Mouse (Mus musculus): ENCODE measurements at regions not wholly inside any gene's neighbourhood (a gene's known extent, or its start where the extent isn't known, plus 50 kb on each side); places are given as distances from the start of the nearest gene placed in this dataset.

DNA sequence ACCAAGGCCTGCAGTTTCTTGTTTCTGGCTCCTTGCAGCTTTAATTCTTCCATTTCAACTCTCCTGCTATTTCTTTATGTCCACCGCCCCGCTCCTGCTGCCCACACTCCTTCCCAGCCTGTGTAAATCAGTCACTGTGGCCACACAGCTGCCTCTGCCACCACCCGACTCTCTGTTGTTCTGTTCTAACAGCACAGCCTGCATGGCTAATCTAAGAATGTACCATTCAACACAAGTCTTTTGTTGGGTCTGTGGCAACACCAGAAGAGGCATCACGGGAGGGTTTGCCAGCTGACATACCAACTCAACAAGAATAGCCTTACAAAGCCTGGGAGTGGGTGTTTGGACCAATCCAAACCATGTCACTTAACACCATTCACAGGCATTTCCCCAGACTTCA is 264.9 kb upstream of the Pum3 start:
- H3K9ac ChIP-seq (ENCODE audit: low read length) = no peak overlapping the region
- ATAC-seq (replicated peaks; ENCODE audit: low FRiP score) = no peak
- H3K27me3 ChIP-seq (ENCODE audit: control insufficient read depth, insufficient read depth, low read length) = no peaks in the 10 kb centered on the region
- no peak overlapping the region for H3K4me2 ChIP-seq (ENCODE audit: low read depth, low read length, severe bottlenecking)
- DNase-seq (ENCODE audit: low spot score) = no peak
- no peaks in the 10 kb centered on the region for H3K9me3 ChIP-seq (ENCODE audit: control insufficient read depth, low read length)
- H3K4me1 ChIP-seq (replicated peaks; ENCODE audit: control insufficient read depth, insufficient read depth, low read length) = no peaks in the 10 kb centered on the region
- no peak overlapping the region for H3K27ac ChIP-seq (ENCODE audit: low read depth, low read length)
- H3K4me3 ChIP-seq (ENCODE audit: low read depth, low read length) = no peak overlapping the region
- H3K36me3 ChIP-seq (ENCODE audit: control insufficient read depth, insufficient read depth, low read length) = no peaks in the 10 kb centered on the region
- WGBS = 75% methylated on average over 4 of the region's 4 CpGs

DNA sequence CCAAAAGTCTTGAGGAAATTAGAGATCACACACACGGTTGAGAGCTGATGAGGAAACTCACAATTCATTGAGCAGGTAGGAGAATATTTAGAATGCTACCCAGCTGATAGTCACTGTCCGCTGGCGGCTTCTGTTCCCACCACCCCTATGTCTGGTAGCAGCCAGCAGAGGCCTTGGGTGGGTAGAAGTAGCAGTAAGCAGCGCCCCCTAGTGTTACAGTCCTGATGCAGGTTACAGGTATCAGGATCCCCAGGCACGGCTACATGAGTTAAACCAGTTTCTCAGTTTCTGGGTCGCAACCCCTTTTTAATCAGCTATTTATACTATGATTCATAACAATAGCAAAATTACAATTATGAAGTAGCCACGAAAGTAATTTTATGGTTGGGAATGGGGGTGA is 264.1 kb upstream of the Pum3 start:
- DNase-seq (ENCODE audit: low spot score) (no peak), ATAC-seq (replicated peaks; ENCODE audit: low FRiP score) (no peak)
- 77% methylated on average over 7 of the region's 7 CpGs for WGBS
- Histone ChIP-seq H3K27me3 (ENCODE audit: control insufficient read depth, insufficient read depth, low read length) (no peaks in the 10 kb centered on the region), H3K4me1 (replicated peaks; ENCODE audit: control insufficient read depth, insufficient read depth, low read length) (no peaks in the 10 kb centered on the region), H3K4me2 (ENCODE audit: low read depth, low read length, severe bottlenecking) (no peak overlapping the region), H3K27ac (ENCODE audit: low read depth, low read length) (no peak overlapping the region), H3K9ac (ENCODE audit: low read length) (no peak overlapping the region), H3K9me3 (ENCODE audit: control insufficient read depth, low read length) (no peaks in the 10 kb centered on the region), H3K4me3 (ENCODE audit: low read depth, low read length) (no peak overlapping the region), H3K36me3 (ENCODE audit: control insufficient read depth, insufficient read depth, low read length) (no peaks in the 10 kb centered on the region)

DNA sequence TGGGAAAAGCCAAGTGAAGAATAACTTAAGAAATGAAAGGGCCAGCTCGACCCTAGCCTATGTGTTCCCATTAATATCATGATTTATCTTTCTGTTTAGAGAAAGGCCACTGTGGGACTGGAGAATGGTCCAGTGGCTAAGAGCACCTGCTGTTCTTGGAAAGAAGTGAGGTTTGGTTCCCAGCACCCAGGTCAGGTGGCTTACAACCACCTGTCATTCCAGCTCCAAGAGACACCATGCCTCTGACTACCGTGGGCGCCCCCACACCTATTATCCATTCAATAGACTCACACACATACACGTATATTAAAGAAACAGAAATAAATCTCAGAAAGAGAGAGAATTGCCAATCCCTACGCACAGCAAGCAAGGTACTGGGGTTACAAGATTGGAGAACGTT is 263.3 kb upstream of the Pum3 start:
- H3K4me3 ChIP-seq (ENCODE audit: low read depth, low read length) = no peak overlapping the region
- DNase-seq (ENCODE audit: low spot score) = no peak

DNA sequence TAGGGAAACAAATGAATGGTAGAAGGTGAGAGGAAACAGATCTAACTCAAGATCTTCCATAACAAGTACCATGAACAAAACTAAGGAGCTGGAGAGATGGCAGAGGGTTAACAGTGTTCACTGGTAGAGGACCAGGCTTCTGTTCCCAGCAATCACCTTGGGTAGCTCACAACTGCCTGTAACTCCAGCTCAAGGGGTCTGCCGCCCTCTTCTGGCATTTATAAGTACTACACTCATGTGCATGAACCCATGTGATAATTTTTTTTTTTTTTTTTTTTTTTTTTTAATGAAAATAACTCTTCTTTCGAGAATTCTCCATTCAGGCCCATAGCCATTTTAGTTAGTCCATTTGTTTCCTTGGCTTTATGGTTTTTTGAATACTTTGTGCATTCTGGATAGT is 253.8 kb upstream of the Pum3 start:
- no peak for ATAC-seq (replicated peaks; ENCODE audit: low FRiP score)
- Histone ChIP-seq H3K9me3 (ENCODE audit: control insufficient read depth, low read length) (peaks cover 2% of the 10 kb centered on the region; the same call in 1 of the 2 replicates), H3K4me1 (replicated peaks; ENCODE audit: control insufficient read depth, insufficient read depth, low read length) (no peaks in the 10 kb centered on the region), H3K27me3 (ENCODE audit: control insufficient read depth, insufficient read depth, low read length) (no peaks in the 10 kb centered on the region), H3K4me2 (ENCODE audit: low read depth, low read length, severe bottlenecking) (no peak overlapping the region), H3K27ac (ENCODE audit: low read depth, low read length) (no peak overlapping the region), H3K36me3 (ENCODE audit: control insufficient read depth, insufficient read depth, low read length) (no peaks in the 10 kb centered on the region), H3K9ac (ENCODE audit: low read length) (no peak overlapping the region), H3K4me3 (ENCODE audit: low read depth, low read length) (no peak overlapping the region)
- WGBS = 40% methylated on average over 2 of the region's 2 CpGs
- no peak for DNase-seq (ENCODE audit: low spot score)

More for the DNA sequence above, 263.3 kb upstream of the Pum3 start:
- no peak for ATAC-seq (replicated peaks; ENCODE audit: low FRiP score)
- Histone ChIP-seq H3K9ac (ENCODE audit: low read length) (no peak overlapping the region), H3K9me3 (ENCODE audit: control insufficient read depth, low read length) (no peaks in the 10 kb centered on the region), H3K27me3 (ENCODE audit: control insufficient read depth, insufficient read depth, low read length) (no peaks in the 10 kb centered on the region), H3K4me1 (replicated peaks; ENCODE audit: control insufficient read depth, insufficient read depth, low read length) (no peaks in the 10 kb centered on the region), H3K4me2 (ENCODE audit: low read depth, low read length, severe bottlenecking) (no peak overlapping the region), H3K27ac (ENCODE audit: low read depth, low read length) (no peak overlapping the region), H3K36me3 (ENCODE audit: control insufficient read depth, insufficient read depth, low read length) (no peaks in the 10 kb centered on the region)
- WGBS = 94% methylated on average over 6 of the region's 6 CpGs

DNA sequence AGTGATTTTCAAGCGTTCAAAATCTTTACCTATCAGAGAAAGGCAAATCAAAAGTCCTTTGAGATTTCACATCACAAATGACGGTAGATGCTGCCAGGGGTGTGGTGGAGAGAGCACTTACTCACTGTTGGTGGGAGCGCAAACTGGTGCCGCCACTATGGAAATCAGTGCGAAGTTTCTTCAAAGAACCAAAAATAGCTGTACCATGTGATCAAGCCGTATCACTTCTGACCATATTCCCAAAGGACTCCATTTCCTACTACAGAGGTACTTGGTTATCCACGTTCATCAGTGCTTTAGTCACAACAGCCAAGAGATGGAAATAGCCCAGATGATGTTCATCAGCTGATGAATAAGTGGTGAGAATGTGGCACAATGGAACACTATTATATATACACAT is 249.8 kb upstream of the Pum3 start:
- WGBS = 85% methylated on average over 7 of the region's 7 CpGs
- no peak overlapping the region for H3K4me3 ChIP-seq (ENCODE audit: low read depth, low read length)
- DNase-seq (ENCODE audit: low spot score) = no peak
- H3K4me2 ChIP-seq (ENCODE audit: low read depth, low read length, severe bottlenecking) = no peak overlapping the region
- no peaks in the 10 kb centered on the region for H3K36me3 ChIP-seq (ENCODE audit: control insufficient read depth, insufficient read depth, low read length)
- H3K27ac ChIP-seq (ENCODE audit: low read depth, low read length) = no peak overlapping the region
- no peaks in the 10 kb centered on the region for H3K4me1 ChIP-seq (replicated peaks; ENCODE audit: control insufficient read depth, insufficient read depth, low read length)
- H3K9ac ChIP-seq (ENCODE audit: low read length) = no peak overlapping the region
- ATAC-seq (replicated peaks; ENCODE audit: low FRiP score) = no peak
- peaks cover 2% of the 10 kb centered on the region; the same call in 1 of the 2 replicates for H3K9me3 ChIP-seq (ENCODE audit: control insufficient read depth, low read length)
- H3K27me3 ChIP-seq (ENCODE audit: control insufficient read depth, insufficient read depth, low read length) = no peaks in the 10 kb centered on the region

DNA sequence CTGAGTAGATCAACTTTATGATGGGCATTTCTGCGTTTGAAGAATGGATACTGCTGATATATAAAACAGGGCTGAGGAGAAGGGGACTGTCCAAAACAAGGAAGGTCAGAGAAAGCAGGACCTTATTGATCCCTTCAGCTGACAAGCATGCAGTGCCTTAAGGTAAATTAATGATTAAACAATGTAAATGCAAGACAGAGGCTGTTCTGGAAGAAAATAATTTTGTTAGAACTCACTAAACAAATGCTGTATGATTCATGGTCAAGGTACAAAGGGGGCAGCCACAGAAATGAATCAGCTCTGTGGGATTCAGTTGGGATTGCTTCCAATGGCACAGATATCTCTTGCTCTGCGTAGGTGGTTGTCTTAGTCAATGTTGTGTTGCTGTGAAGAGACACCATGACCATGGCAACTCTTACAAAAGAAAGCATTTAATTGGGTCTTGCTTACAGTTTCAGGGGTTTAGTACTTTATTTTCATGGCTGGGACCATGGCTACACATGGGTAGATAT is 243.1 kb upstream of the Pum3 start:
- WGBS = 79% methylated on average over 2 of the region's 2 CpGs
- ATAC-seq (replicated peaks; ENCODE audit: low FRiP score) (no peak), DNase-seq (ENCODE audit: low spot score) (no peak)
- Histone ChIP-seq H3K9me3 (ENCODE audit: control insufficient read depth, low read length) (no peaks in the 10 kb centered on the region), H3K36me3 (ENCODE audit: control insufficient read depth, insufficient read depth, low read length) (no peaks in the 10 kb centered on the region), H3K9ac (ENCODE audit: low read length) (no peak overlapping the region), H3K27me3 (ENCODE audit: control insufficient read depth, insufficient read depth, low read length) (no peaks in the 10 kb centered on the region), H3K4me1 (replicated peaks; ENCODE audit: control insufficient read depth, insufficient read depth, low read length) (no peaks in the 10 kb centered on the region), H3K4me2 (ENCODE audit: low read depth, low read length, severe bottlenecking) (no peak overlapping the region), H3K27ac (ENCODE audit: low read depth, low read length) (no peak overlapping the region), H3K4me3 (ENCODE audit: low read depth, low read length) (no peak overlapping the region)

DNA sequence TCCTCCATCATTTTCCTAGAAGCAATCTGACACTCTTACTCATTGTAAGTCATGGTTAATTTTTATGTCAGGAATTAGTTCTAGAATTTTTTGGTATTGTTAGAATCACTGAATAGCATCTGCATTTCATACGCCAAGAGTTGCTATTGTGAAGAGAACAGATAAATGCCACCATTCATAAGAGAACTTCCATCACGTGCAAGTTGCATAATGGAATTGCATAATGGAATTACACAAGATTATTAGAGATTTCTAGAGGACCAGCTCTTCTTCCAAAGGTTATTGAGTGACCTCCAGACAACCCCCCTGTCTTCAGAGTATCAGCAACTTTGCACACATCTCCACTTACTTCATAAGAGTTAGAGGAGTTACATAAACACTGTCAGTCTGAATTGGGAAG is 233.7 kb upstream of the Pum3 start:
- Histone ChIP-seq H3K9ac (ENCODE audit: low read length) (no peak overlapping the region), H3K4me1 (replicated peaks; ENCODE audit: control insufficient read depth, insufficient read depth, low read length) (no peaks in the 10 kb centered on the region), H3K27ac (ENCODE audit: low read depth, low read length) (no peak overlapping the region), H3K9me3 (ENCODE audit: control insufficient read depth, low read length) (no peaks in the 10 kb centered on the region), H3K27me3 (ENCODE audit: control insufficient read depth, insufficient read depth, low read length) (no peaks in the 10 kb centered on the region), H3K4me2 (ENCODE audit: low read depth, low read length, severe bottlenecking) (no peak overlapping the region), H3K36me3 (ENCODE audit: control insufficient read depth, insufficient read depth, low read length) (no peaks in the 10 kb centered on the region), H3K4me3 (ENCODE audit: low read depth, low read length) (no peak overlapping the region)
- DNase-seq (ENCODE audit: low spot score) (no peak), ATAC-seq (replicated peaks; ENCODE audit: low FRiP score) (no peak)
- WGBS = 63% methylated on average over 2 of the region's 2 CpGs

DNA sequence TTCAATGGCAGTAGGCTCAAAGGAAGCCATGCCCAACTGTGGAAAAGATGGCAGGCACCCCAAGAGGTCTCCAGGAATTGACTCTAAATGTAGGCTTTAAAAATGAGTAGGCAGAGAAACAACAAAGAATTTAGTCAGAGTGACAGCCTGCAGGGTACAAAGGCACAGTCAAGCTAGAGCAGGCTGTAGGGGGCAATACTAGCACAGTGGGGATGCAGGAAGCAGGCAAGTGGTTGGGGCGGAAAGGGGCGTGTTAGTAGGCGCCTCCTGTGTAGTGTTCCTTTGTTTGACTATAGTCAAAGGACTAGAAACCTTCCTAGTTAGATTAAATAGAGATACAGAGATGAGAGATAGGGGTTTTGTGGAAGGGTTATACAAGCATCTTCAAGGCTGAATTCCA is 211.4 kb upstream of the Pum3 start:
- Histone ChIP-seq H3K4me2 (ENCODE audit: low read depth, low read length, severe bottlenecking) (no peak overlapping the region), H3K4me1 (replicated peaks; ENCODE audit: control insufficient read depth, insufficient read depth, low read length) (no peaks in the 10 kb centered on the region), H3K4me3 (ENCODE audit: low read depth, low read length) (no peak overlapping the region), H3K27ac (ENCODE audit: low read depth, low read length) (no peak overlapping the region), H3K9ac (ENCODE audit: low read length) (no peak overlapping the region), H3K27me3 (ENCODE audit: control insufficient read depth, insufficient read depth, low read length) (no peaks in the 10 kb centered on the region), H3K9me3 (ENCODE audit: control insufficient read depth, low read length) (no peaks in the 10 kb centered on the region), H3K36me3 (ENCODE audit: control insufficient read depth, insufficient read depth, low read length) (no peaks in the 10 kb centered on the region)
- ATAC-seq (replicated peaks; ENCODE audit: low FRiP score) = no peak
- WGBS = 25% methylated on average over 3 of the region's 3 CpGs
- no peak for DNase-seq (ENCODE audit: low spot score)

DNA sequence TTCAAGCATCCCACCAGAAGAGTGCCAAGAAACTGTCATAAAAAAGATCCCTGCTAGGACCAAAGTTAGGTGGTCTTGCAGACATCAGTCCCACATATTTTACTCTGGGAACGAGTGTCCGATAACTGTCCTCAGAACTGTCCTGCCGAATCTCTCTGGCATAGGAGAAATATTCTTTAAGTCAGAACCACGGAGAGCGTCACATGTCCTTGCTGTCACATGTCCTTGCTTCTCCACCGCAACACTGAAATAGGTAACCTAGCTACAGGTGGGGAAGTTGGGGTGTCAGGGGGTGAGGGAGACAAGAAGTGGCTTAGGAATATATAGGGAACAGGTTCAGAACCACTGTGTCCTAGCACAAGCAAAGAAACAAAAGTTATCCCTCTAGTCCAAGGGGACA is 203.5 kb upstream of the Pum3 start:
- H3K4me1 ChIP-seq (replicated peaks; ENCODE audit: control insufficient read depth, insufficient read depth, low read length) = no peaks in the 10 kb centered on the region
- H3K4me3 ChIP-seq (ENCODE audit: low read depth, low read length) = no peak overlapping the region
- H3K9me3 ChIP-seq (ENCODE audit: control insufficient read depth, low read length) = no peaks in the 10 kb centered on the region
- DNase-seq (ENCODE audit: low spot score) (no peak), ATAC-seq (replicated peaks; ENCODE audit: low FRiP score) (no peak)
- H3K36me3 ChIP-seq (ENCODE audit: control insufficient read depth, insufficient read depth, low read length) = no peaks in the 10 kb centered on the region
- 79% methylated on average over 6 of the region's 6 CpGs for WGBS
- no peaks in the 10 kb centered on the region for H3K27me3 ChIP-seq (ENCODE audit: control insufficient read depth, insufficient read depth, low read length)
- H3K9ac ChIP-seq (ENCODE audit: low read length) = no peak overlapping the region
- H3K4me2 ChIP-seq (ENCODE audit: low read depth, low read length, severe bottlenecking) = no peak overlapping the region
- H3K27ac ChIP-seq (ENCODE audit: low read depth, low read length) = no peak overlapping the region

All from forebrain, embryonic 11.5 days (tissue).